Mouse (Mus musculus): ENCODE results near the gene Nckap5l. TPM values are rescaled to one million over a fixed set of nuclear protein-coding genes. Genes with fewer than 3 reads are reported as not detected.
A peak's percentile ranks its signal among the peaks of the same experiment; 100 is the strongest.
"Not testable (repeated sequence)": the region's sequence is repeated elsewhere in the genome, so short reads cannot be mapped to it uniquely, and the experiment has no call there.

The Nckap5l gene
- total RNA-seq, 1 experiment from 2014 or later, result 2.0 TPM

DNA sequence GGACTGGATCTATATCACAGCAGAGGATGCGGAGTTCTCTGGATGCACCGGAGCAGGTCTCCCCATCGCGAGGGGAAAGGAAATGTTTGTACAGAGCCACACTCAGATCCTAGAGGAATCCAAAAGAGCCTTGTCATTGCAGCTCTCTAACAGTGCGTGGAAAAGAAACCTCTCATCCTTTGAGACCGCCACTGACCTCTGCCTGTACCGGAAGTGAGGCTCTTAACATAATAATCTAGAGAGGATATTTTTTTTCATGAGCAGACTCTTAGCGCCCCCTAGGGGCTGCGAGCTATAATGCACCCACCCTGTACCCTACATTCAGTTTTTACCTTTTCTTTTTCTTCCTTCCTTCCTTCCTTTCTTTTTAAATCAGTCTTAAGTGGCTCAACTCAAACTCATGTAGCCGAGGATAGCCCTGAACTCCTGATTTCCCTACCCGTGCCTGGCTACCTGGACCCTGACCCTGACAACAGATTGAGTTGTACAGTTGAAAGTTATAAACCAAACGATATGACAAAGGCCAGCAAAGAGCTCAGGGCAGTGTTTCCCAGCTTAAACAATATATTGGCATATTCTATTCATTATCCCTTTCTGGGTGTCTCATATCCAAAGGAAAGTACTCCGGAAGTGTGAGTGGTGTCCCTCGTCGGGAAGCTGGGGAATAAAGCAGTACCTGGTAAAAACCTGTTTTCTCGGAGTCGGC lies 13.6 kb upstream of the Nckap5l start:
- ATAC-seq (ENCODE audit: extremely low read depth, insufficient number of reproducible peaks, low FRiP score, poor library complexity, severe bottlenecking), result no peak

- no peak for ATAC-seq (ENCODE audit: extremely low read depth, insufficient number of reproducible peaks, low FRiP score, poor library complexity, severe bottlenecking)
Observed at GRCm38 (mm10) chr15:99470224-99470761, 12.7 kb upstream of the Nckap5l start.

DNA sequence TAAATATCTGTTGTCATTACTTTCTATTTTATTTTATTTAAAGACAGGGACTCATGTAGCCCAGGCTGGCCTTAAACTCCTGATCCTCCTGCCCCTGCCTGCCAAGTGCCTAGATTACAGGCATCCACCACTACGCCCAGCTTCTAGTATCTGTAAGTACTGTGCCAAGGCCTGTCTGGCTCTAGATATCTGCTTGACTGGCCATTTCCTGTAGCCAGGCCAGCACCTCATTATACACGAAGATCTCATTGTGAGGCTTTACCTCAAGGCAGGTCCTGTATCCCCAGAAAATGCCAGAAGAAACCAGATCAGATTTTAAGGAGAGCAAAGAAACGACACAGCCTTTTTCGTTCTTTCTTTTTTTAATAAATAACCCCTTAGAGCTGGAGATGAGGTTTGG lies 12.2 kb upstream of the Nckap5l start:
- ATAC-seq (ENCODE audit: extremely low read depth, insufficient number of reproducible peaks, low FRiP score, poor library complexity, severe bottlenecking), result no peak

DNA sequence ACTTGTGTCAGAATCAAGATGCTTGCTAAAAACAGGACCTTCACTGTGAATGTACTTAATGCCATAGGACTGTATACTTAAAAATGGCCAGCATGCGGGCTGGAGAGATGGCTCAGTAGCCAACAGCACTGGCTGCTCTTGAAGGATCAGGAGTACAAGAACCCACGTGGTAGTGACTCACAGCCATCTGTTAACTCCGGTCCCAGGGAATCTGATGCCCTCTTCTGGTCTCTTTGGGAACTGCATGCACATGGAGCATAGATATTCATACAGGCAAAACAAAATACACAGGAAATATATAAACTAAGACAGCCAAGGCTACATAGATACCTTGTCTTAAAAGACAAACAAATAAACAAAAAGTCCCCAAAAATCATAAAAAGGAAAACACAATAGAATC lies 11.5 kb upstream of the Nckap5l start:
- ATAC-seq (ENCODE audit: extremely low read depth, insufficient number of reproducible peaks, low FRiP score, poor library complexity, severe bottlenecking), result peak; percentile 63

- ATAC-seq (ENCODE audit: extremely low read depth, insufficient number of reproducible peaks, low FRiP score, poor library complexity, severe bottlenecking), result no peak
Observed at GRCm38 (mm10) chr15:99463194-99463593, 5.6 kb upstream of the Nckap5l start.

DNA sequence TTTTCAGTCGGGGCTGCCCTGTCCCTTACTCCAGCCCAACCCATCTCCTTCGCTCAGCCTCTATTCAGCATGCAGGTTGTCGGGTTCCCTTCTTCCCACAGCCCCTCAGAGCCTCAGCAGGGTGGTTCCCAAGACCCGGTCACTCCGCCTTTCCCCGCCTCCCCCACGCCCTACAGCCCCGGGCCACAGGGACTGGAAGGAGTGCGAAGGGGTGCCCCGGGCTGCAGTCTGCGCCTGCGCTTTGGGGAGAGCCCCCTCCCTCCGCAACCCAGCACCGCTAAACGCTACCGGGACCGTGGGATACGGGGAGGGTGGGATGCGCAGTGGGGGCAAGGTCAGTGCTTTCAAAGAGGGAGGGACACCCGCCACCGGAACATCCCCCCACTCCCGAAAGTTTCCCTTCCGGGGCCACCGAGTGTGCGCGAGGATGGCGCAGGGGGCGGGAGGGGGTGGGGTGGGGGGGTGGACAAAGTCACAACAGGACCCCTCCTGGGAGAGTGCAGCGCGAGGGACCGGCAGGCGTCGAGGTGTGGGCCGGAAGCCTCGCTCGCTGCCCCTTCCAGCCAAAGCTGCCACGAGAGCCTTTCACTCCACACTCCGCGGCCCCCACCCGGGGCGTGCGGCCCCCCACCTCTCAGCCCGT lies 464 bp downstream of the Nckap5l start:
- ATAC-seq (ENCODE audit: extremely low read depth, insufficient number of reproducible peaks, low FRiP score, poor library complexity, severe bottlenecking), result no peak

DNA sequence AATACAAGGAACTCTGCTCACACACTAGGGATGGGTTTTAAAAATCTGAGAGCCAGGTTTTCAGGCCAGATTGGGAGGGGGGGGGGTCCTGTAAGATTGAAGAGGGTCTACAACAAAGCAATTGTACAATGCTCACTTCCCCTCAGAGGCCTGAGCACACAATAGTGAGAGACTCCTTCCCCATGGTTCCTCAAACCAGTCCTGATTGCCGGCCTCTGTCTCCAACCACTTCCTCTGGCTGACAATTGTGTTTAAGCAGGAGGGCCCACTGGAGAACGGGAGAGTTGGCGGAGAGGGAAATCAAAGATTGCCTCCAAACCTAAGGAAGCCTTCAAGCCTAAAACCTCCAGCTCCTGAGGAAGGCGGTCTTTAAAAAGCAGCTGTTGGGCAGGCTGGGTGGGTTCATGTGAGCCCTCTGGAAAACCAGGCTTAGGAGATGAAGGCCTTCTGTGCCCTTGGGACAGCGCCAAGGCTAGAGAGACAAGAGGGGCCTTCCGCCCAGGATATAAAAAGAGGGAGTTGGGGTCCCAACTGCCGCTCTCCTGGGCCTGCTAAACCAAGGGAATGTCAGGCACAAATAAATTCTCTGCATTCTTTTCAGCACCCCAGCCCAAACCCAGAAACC lies 1.1 kb downstream of the Nckap5l start:
- no peak for ATAC-seq (ENCODE audit: extremely low read depth, insufficient number of reproducible peaks, low FRiP score, poor library complexity, severe bottlenecking)

GRCm38 (mm10) chr15:99455415-99455814 lies 2.1 kb downstream of the Nckap5l start:
- no peak for ATAC-seq (ENCODE audit: extremely low read depth, insufficient number of reproducible peaks, low FRiP score, poor library complexity, severe bottlenecking)

DNA sequence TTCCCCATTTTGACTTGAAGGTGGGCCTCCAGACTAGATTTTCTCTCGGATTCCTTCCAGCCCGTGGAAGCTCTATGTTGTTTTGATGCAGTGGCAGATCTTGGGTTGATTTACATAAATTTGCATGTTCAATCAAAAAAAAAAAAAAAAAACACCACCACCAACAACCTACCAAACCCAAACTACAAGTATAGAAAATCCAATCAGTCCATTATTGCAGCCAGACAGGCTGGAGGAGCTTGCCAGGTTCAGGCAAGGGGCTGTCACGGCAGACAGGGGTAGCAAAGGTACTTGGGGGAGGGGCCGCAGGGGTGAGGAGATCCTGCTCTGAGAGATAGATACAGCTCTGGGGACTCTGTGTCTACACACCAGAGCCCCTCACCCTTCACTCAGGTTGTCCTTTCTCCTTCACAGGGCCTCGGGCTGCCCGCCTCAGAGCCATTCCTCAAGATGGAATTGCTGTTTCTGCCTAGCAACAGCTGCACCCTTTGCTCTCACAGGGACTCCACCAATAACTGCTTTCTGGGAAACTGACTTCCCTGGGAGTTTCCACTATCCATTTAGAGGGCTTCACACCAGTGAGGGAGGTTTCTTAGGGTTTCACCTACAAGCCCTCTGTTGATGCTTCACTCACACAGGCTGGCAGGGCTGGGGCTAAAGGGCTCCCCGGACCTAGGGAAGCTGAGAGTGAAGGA lies 2.8 kb downstream of the Nckap5l start:
- ATAC-seq (ENCODE audit: extremely low read depth, insufficient number of reproducible peaks, low FRiP score, poor library complexity, severe bottlenecking), result no peak

DNA sequence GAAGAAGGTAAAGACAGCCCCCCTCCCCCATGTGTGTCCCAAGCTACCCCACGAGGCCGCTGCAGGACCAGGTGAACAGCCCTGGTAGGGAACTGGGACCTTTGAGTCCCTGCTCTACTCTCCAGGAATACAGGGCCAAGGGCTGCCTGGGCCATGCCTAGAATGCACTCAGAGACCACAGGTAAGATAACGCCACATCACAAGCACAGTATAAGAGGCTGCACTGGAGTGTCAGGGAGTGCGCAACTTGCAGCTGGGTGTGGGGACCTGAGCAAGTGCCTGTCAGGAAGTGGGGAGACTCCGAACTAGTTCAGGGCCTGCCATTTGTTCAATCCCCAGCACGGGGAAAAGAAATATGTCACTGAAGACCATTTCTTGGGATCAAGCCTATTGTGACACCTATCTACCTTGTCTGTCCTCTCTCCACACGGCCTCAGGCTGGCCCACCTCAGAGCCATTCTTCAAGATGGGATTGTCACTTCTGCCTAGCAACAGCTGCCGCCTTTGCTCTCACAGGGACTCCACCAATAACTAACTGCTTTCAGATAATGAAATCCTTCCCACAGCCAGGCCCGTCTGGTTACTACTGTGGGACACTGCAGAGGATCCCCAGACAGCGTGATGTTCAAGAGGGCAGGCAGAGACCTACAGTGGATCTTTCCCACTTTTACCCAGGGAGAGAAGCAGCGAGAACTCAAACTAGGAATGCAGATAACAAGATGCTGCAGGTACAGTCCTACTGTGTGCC lies 4.2 kb downstream of the Nckap5l start:
- ATAC-seq (ENCODE audit: extremely low read depth, insufficient number of reproducible peaks, low FRiP score, poor library complexity, severe bottlenecking), result no peak

GRCm38 (mm10) chr15:99449751-99450280 lies 7.7 kb downstream of the Nckap5l start:
- ATAC-seq (ENCODE audit: extremely low read depth, insufficient number of reproducible peaks, low FRiP score, poor library complexity, severe bottlenecking), result no peak

- no peak for ATAC-seq (ENCODE audit: extremely low read depth, insufficient number of reproducible peaks, low FRiP score, poor library complexity, severe bottlenecking)
Observed at GRCm38 (mm10) chr15:99449131-99449750, 8.3 kb downstream of the Nckap5l start.

GRCm38 (mm10) chr15:99446136-99446535 lies 11.4 kb downstream of the Nckap5l start:
- not testable (repeated sequence) for ATAC-seq (ENCODE audit: extremely low read depth, insufficient number of reproducible peaks, low FRiP score, poor library complexity, severe bottlenecking)

GRCm38 (mm10) chr15:99445567-99445966 lies 12.0 kb downstream of the Nckap5l start:
- no peak for ATAC-seq (ENCODE audit: extremely low read depth, insufficient number of reproducible peaks, low FRiP score, poor library complexity, severe bottlenecking)

GRCm38 (mm10) chr15:99442358-99442757 lies 15.2 kb downstream of the Nckap5l start:
- ATAC-seq (ENCODE audit: extremely low read depth, insufficient number of reproducible peaks, low FRiP score, poor library complexity, severe bottlenecking), result no peak

DNA sequence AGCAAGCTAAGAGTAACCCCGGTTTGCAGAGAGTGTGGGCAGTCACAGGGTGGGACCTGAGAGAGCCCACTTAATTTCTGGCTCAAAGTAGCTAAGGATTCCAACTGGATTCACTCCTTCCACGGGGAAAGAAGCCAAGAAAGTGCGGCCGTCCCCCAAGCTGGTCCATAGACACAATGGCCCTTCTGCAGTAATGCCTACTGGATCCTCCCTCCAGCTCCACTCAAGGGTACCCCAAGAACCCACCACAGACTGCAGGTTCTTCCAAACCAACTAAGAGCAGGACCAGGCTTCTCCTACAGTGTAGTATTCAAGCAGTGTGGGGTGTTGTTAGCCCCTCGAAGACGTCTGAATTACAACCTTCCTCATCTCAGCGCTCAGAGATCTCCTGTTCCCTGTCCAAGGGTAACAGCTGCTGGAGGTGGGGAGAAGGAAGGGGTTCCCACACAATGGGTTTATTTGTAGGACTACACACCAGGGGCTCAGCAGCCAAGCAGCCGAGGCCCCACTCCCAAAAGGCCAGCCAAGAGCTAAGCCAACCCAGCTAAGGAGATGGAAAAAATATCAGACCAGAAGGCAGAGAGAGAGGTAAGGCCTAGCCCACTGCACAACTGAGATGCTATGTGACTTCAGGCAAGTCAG lies 16.6 kb downstream of the Nckap5l start:
- no peak for ATAC-seq (ENCODE audit: extremely low read depth, insufficient number of reproducible peaks, low FRiP score, poor library complexity, severe bottlenecking)

GRCm38 (mm10) chr15:99440112-99440815 lies 17.3 kb downstream of the Nckap5l start:
- ATAC-seq (ENCODE audit: extremely low read depth, insufficient number of reproducible peaks, low FRiP score, poor library complexity, severe bottlenecking), result no peak
